Mouse (Mus musculus) E14TG2a.4 (cell line): ENCODE results near the gene Exosc7.

ENCODE experiments used
- CTCF ChIP-seq: conservative IDR thresholded peaks from 2 replicates; pipeline ENCODE4 v1.5.1; 2014; ENCODE audit warnings: low read length
- NANOG ChIP-seq: IDR thresholded peaks from 2 replicates; pipeline ENCODE4 v1.6.1; 2014; ENCODE audit warnings: borderline replicate concordance, low read length, mixed read lengths

DNA sequence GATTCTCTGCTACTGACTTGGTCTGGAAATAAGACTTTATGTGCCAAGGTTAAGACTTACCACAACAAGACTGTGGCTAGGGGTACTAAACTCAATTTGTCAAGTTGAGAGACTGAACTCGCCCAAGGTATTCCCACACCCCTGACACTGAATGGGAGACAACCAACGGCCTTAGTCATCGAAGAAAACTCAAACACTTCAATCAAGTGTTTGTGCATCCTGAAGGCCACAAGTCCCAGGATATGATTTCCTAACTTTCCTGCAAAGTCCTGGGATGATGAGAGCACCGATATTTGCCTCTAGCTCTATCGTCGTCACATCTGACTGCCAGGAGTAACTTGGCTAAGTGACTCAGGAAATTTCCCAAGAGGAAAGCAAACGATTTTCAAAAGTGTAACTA, 3.8 kb upstream of the Exosc7 start:
- TF ChIP-seq CTCF: no peak
- TF ChIP-seq NANOG: no peak
